Mouse (Mus musculus) liver, postnatal 0 days (tissue): ENCODE measurements at regions not wholly inside any gene's neighbourhood (a gene's known extent, or its start where the extent isn't known, plus 50 kb on each side); places are given as distances from the start of the nearest gene placed in this dataset.
"Not testable (repeated sequence)": the region's sequence is repeated elsewhere in the genome, so short reads cannot be mapped to it uniquely, and the experiment has no call there.

Experiments
- CTCF ChIP-seq: sonication (generic); IDR thresholded peaks from 2 replicates; pipeline ENCODE4 v1.5.1; 2016; ENCODE audit warnings: antibody characterized with exemption, low read depth
- EP300 ChIP-seq: IDR thresholded peaks from 2 replicates; pipeline ENCODE4 v1.6.1; 2016; ENCODE audit warnings: antibody characterized with exemption, low read depth, mild to moderate bottlenecking

- TF ChIP-seq CTCF, EP300: not testable (repeated sequence)
Measured at GRCm38 (mm10) chr3:109266947-109267346, 73.5 kb upstream of the Vav3 start.
